Mouse (Mus musculus): ENCODE results near the gene B3galt1. TPM values are rescaled to one million over a fixed set of nuclear protein-coding genes. Genes with fewer than 3 reads are reported as not detected.

B3galt1 gene
- 0.61 TPM in 2 replicates for polyA plus RNA-seq (2016; fragmentation: Nextera tagmentation; extraction: Ambion mirVana)

DNA sequence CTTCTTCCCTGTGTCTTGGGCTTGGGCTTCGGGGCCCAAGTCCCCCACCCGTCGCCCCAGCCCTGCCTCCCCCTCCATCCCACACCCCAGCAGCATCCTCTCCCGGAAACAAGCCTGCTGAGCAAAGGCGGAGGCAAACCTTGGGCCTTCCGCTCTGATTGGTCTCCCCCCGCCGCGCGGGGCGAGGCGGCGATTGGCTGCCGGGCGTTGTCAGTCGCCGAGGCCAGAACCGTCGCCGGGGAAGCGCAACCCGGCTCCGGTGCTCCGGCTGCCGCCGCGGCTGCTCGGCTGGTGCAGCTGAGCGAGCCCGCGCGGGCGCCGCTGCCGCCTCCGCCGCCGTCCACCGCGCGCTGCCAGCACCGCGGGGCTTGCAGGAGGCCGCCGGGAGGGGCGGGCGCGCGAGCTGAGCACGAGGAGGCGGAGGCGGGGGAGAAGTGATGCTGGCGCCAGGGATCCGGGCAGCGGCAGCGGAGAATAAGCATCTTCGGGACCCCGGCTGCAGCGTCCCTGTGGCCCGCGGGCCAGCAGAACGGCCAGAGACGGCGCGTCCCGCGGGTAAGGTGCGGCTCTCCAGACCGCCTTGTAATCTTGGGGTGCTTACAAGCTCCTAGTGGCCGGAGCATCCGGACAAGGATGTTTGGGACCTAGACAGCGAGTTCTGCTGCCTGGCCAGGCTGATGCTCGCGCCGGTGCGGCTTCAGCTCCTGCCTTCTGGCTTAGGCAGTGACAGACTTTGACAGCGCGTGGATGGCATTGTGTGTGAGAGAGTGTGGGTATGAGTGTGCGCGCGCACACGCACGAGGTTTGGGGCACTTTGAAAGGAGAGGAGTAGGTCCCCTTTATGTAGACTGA is at the start of gene B3galt1:
Gene B3galt1, plus strand, starts transcription at position 392 of the 852 bp plus-strand sequence.
- Histone ChIP-seq H3K9ac (no peak within 1 kb of the TSS), H3K4me1 (0 out of 2 replicates have a peak, but pooled peaks cover 3% of the 10 kb centered on the region), H3K9me3 (replicated peaks) (no peaks in the 10 kb centered on the region), H3K27ac (no peak within 1 kb of the TSS), H3K27me3 (replicated peaks) (peaks cover 35% of the 10 kb centered on the region), H3K4me3 (peak within 1 kb of the TSS; percentile 56), H3K36me3 (no peaks in the 10 kb centered on the region), H3K4me2 (peak within 1 kb of the TSS; percentile 65)
- ATAC-seq: peak; percentile 74
- WGBS (ENCODE audit: insufficient replicate concordance): under 1% methylated on average over 62 of the region's 83 CpGs

DNA sequence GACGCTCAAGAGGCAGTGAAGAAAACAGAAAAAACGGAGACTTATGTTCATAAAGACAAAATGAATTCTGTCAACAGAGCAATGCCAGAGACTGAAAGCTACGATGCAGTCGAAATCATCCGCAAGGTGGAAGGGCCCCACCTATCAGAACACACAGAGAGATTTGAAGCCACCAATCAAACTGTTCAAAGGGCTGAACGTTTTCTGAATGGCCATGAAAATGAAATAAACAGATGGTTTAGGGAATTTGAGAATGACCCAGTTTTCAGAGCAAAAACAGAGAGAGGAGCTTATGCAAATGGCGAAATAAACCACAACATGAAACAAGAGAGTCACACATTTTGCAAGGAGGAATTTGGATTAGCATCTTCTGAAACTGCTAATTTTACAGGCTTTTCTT is 49.3 kb upstream of the B3galt1 start:
- Histone ChIP-seq H3K4me3 (no peak overlapping the region), H3K27me3 (replicated peaks) (no peaks in the 10 kb centered on the region), H3K4me1 (no peaks in the 10 kb centered on the region), H3K27ac (no peak overlapping the region), H3K9me3 (replicated peaks) (no peaks in the 10 kb centered on the region), H3K36me3 (no peaks in the 10 kb centered on the region), H3K9ac (no peak overlapping the region), H3K4me2 (no peak overlapping the region)
- ATAC-seq: no peak
- WGBS (ENCODE audit: insufficient replicate concordance): 81% methylated on average over 7 of the region's 7 CpGs

DNA sequence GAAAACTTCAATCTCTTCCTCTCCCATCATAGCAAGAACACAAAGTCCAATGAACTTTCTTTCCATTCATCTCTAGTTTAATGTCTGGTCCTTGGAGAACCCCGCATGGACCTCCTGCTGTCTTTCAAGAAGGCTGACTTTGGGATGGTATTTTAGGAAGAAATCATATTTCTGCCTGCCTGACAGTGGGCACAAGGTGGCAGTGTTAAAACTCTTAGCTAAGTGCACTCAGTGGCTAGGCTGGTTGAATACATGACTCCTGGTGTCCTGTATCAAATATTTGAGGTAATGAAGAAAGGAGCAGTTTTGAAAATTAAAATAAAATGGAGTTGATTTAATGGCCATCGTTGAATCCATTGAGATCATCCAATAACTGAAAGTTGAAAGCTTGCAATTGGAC is 30.3 kb upstream of the B3galt1 start:
- H3K27ac ChIP-seq: no peak overlapping the region
- H3K4me1 ChIP-seq: no peaks in the 10 kb centered on the region
- H3K4me2 ChIP-seq: no peak overlapping the region
- H3K4me3 ChIP-seq: no peak overlapping the region
- ATAC-seq: no peak
- H3K9ac ChIP-seq: no peak overlapping the region
- H3K36me3 ChIP-seq: no peaks in the 10 kb centered on the region
- H3K9me3 ChIP-seq (replicated peaks): no peaks in the 10 kb centered on the region
- 72% methylated on average over 2 of the region's 2 CpGs for WGBS (ENCODE audit: insufficient replicate concordance)
- H3K27me3 ChIP-seq (replicated peaks): no peaks in the 10 kb centered on the region

DNA sequence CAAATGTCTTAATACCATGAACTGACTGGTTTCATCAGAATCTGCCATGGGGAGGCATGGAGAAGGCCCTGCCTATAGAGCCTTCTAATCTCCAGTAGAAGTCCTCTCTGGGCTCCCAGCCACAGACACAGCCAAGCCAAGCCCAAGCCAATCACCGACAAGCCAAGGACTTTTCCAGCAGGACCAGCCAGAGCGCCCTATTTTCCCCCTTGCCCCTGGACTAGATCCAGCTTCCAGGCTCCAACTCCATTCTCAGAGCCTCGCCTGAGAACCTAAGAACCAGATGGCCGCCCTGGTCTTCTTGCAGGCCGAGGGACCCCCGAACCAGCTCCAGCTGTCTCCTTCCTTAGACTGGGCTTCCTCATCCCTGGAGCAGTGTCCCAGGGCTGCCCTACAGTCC is 26.2 kb upstream of the B3galt1 start:
- Histone ChIP-seq H3K36me3 (no peaks in the 10 kb centered on the region), H3K4me1 (no peaks in the 10 kb centered on the region), H3K4me3 (no peak overlapping the region), H3K27me3 (replicated peaks) (no peaks in the 10 kb centered on the region), H3K9ac (no peak overlapping the region), H3K4me2 (no peak overlapping the region), H3K9me3 (replicated peaks) (no peaks in the 10 kb centered on the region), H3K27ac (no peak overlapping the region)
- ATAC-seq: no peak
- 69% methylated on average over 6 of the region's 6 CpGs for WGBS (ENCODE audit: insufficient replicate concordance)

DNA sequence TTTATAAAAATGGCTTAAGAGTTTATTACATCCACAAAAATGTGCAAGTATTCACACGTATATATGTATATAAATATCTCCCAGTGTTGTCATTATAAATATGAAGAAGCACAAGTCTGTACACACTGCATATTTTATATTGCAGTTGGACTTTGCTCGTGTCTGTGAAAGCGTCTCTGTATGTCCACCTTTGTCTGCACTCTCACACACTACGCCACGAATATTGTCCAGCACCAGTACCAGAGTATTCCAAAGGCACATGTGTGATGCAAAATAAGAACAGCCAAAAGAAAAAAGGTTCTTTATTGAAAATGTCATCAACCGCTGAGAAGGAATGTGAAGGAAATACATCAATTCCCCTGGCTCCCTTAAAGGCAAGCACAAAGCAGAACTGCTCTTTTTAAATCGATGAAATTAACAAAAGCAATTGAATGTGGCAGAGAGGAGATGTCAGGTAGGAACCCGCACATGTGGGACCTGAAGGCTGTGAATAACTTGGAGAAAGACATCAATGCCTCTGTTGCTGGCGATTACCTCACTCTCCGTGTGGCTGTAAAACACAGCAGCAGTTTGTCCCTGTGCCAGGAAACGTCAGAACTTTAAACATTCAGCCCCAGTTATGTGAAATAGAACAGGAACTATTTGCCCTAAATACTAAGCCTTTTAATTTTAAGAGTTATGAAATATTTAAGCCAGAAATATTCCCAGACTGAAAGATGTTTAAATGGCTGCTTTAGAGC is 23.5 kb upstream of the B3galt1 start:
- 72% methylated on average over 11 of the region's 11 CpGs for whole genome bisulfite sequencing (ENCODE audit: insufficient replicate concordance)
- Histone ChIP-seq H3K27me3 (replicated peaks) (no peaks in the 10 kb centered on the region), H3K27ac (no peak overlapping the region), H3K4me2 (no peak overlapping the region), H3K36me3 (no peaks in the 10 kb centered on the region), H3K9ac (no peak overlapping the region), H3K9me3 (replicated peaks) (no peaks in the 10 kb centered on the region), H3K4me3 (no peak overlapping the region), H3K4me1 (no peaks in the 10 kb centered on the region)
- no peak for ATAC-seq

DNA sequence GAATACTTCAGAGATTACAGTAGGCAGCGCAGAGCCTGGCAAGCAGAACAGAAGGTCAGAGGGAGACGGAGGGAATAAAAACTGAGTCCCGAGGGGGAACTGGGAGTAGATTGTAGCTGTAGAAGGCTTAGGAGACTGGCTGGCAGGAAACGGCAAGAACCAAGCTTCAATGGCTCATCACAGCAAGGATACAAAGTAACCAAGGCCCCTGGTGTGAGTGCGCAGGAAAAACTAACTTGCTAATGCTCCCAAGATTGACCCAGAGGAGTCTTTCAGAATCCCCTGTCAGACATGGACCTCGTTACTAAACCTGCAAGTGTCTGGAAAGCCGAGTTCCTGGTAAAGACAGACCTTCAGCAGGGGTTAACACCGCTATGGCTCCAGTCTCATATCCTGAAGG is 21.2 kb upstream of the B3galt1 start:
- no peaks in the 10 kb centered on the region for H3K9me3 ChIP-seq (replicated peaks)
- no peak overlapping the region for H3K27ac ChIP-seq
- WGBS (ENCODE audit: insufficient replicate concordance): 58% methylated on average over 8 of the region's 8 CpGs
- H3K27me3 ChIP-seq (replicated peaks): no peaks in the 10 kb centered on the region
- no peak for ATAC-seq
- no peak overlapping the region for H3K4me2 ChIP-seq
- no peak overlapping the region for H3K4me3 ChIP-seq
- no peaks in the 10 kb centered on the region for H3K4me1 ChIP-seq
- H3K9ac ChIP-seq: no peak overlapping the region
- H3K36me3 ChIP-seq: no peaks in the 10 kb centered on the region

DNA sequence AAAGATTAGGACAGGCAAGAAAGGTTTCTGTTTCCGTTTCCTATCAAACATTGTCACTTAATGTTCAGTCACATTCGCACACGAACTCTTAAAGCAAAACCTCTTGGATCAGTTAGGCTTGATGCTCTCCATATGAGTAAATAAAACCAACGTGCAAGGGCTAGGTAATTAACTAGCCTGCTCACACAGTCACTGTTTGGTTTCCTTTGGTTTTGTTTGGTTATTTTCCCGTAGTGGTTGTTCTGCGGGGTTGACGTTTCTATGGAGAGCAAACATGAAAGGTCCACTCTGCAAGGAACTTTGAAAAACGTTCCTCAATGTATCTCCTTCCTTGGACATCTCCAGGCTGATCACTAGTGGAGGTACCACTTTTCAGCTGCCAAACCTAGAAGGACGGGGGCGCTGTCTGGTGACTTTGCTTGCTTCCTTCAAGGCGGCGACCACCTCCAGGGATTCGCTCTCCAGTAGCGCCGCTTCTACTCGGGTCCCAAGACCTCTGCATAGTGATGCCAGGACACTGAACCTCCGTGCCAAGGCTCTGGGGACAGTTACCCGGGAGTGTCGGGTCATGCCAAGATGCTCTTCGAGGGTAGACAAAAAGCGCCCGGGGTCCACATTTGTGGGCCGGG is 706 bp upstream of the B3galt1 start:
- 4% methylated on average over 23 of the region's 23 CpGs for WGBS (ENCODE audit: insufficient replicate concordance)
- no peak overlapping the region for H3K9ac ChIP-seq

DNA sequence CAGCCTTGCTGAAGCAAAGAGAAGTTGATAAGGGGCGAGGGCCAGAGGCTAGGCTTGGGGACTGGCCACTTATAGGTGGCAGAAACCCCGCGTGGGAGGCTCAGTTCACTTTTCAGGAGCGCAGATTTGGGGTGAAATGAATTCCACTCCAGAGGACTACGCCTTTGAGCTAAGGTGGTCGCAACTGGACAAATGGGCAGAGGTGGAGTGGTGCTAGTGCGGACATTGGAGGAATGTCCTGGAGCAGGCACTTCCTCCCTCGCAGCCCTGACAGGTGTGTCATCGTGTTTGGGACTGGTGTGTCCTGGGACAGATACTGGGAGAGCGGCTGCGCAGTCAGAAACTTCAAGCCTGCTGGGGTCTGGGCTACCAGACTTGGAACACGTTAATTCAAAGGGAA is 895 bp downstream of the B3galt1 start:
- Histone ChIP-seq H3K4me1 (0 out of 2 replicates have a peak, but pooled peaks cover 3% of the 10 kb centered on the region), H3K9ac (no peak overlapping the region), H3K27me3 (replicated peaks) (peaks cover 35% of the 10 kb centered on the region), H3K4me3 (peak overlapping the region; percentile 56), H3K27ac (no peak overlapping the region), H3K36me3 (no peaks in the 10 kb centered on the region), H3K9me3 (replicated peaks) (no peaks in the 10 kb centered on the region), H3K4me2 (peak overlapping the region; percentile 65)
- WGBS (ENCODE audit: insufficient replicate concordance): 5% methylated on average over 12 of the region's 12 CpGs
- no peak for ATAC-seq

More for the DNA sequence above, 706 bp upstream of the B3galt1 start:
- Histone ChIP-seq H3K36me3 (no peaks in the 10 kb centered on the region), H3K27me3 (replicated peaks) (peaks cover 35% of the 10 kb centered on the region), H3K4me1 (0 out of 2 replicates have a peak, but pooled peaks cover 3% of the 10 kb centered on the region), H3K27ac (no peak overlapping the region), H3K4me2 (peak overlapping the region; percentile 65), H3K4me3 (peak overlapping the region; percentile 56), H3K9me3 (replicated peaks) (no peaks in the 10 kb centered on the region)
- ATAC-seq: peak; percentile 27; the same call in 1 of the 2 replicates

DNA sequence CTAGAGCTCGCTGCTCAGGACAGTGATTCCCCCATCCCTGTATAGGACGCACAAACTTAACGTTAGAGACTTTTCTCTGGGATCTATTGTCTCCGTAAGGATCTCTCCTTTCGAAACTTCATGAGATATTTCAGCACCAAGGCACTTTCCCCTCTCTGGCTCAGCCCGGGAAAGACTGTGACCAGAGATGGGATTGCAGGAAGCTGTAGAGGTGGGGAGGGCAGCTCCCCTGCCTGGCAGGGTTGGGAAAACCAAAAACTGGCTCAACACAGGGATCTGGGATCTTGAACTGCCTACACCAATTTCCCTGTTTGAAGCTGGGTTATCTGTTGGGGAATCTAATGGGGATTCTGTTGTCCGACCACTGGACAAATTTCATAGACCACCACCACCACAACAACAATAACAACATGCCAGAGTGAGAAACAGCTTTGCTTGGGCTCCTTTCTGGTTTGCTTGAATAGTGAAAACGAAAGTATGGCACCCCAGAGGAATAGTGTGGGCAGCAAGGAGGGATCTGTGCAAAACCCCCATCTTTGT is 1.5 kb downstream of the B3galt1 start:
- peaks cover 35% of the 10 kb centered on the region for H3K27me3 ChIP-seq (replicated peaks)
- 14% methylated on average over 8 of the region's 8 CpGs for WGBS (ENCODE audit: insufficient replicate concordance)
- no peak overlapping the region for H3K4me3 ChIP-seq
- H3K9me3 ChIP-seq (replicated peaks): no peaks in the 10 kb centered on the region
- no peak overlapping the region for H3K27ac ChIP-seq
- H3K36me3 ChIP-seq: no peaks in the 10 kb centered on the region
- H3K9ac ChIP-seq: no peak overlapping the region
- no peak for ATAC-seq
- H3K4me1 ChIP-seq: 0 out of 2 replicates have a peak, but pooled peaks cover 3% of the 10 kb centered on the region
- no peak overlapping the region; the same call in 1 of the 2 replicates for H3K4me2 ChIP-seq

DNA sequence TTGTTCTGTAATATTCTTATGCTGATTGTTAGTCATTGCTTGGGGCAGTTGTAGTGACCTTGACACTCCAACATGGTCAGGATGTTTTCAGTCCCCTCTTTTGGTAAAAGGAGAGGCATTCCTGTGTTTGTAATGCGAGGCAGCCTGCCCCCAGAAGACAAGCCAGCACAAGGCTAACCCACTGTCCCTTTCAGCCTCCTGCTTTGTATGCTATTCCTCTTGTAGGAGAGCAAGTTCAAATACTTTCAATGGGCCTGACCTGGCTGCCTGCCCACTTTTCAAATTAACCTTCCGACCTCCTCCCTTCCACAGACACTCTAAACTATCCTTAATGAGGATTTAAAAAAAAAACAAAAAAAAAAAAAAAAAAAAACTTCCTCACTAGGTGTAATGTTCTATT is 11.0 kb downstream of the B3galt1 start:
- 51% methylated on average over 2 of the region's 2 CpGs for WGBS (ENCODE audit: insufficient replicate concordance)
- Histone ChIP-seq H3K9me3 (replicated peaks) (no peaks in the 10 kb centered on the region), H3K4me1 (no peaks in the 10 kb centered on the region), H3K4me3 (no peak overlapping the region), H3K4me2 (no peak overlapping the region), H3K36me3 (no peaks in the 10 kb centered on the region), H3K9ac (no peak overlapping the region), H3K27me3 (replicated peaks) (no peaks in the 10 kb centered on the region), H3K27ac (no peak overlapping the region)
- no peak for ATAC-seq

DNA sequence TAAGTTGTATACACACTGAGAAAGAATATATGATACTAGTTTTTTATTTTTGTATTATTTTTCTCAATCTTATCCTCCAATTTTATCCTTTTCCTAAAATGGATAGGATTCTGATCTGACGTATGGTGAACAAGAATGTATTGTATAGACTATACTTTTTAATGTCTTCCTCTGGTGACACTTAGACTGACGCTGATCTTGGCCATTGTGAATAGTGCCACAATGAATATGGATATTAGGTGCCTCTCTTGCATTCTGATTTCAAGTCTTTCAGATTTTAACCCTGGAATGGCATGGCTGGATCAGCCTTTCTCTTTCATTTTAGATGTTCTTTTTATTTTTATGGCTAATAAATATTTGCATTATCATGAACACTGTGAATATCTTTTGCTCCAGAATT is 17.4 kb downstream of the B3galt1 start:
- Histone ChIP-seq H3K4me1 (no peaks in the 10 kb centered on the region), H3K4me3 (no peak overlapping the region), H3K27ac (no peak overlapping the region), H3K36me3 (no peaks in the 10 kb centered on the region), H3K9ac (no peak overlapping the region), H3K9me3 (replicated peaks) (no peaks in the 10 kb centered on the region), H3K27me3 (replicated peaks) (no peaks in the 10 kb centered on the region), H3K4me2 (no peak overlapping the region)
- WGBS (ENCODE audit: insufficient replicate concordance): 51% methylated on average over 2 of the region's 2 CpGs
- ATAC-seq: no peak

DNA sequence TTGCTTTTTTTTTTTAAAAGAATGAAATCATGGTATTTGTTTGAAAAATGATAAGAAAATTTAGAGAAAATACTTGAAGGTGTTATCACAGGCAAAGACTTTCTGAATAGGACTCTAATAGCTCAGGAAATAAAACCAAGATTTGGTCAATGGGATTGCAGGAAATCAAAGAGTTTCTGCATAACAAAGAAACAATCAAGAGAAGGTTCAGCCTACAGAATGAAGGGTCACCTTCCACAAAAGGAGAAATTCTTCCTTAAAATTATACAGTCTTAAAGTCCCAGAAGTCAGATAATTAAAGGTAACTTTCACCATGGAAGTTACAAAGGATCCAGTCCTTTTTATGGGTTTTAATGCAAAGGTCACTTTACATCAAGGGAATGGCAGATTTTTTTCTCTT is 24.7 kb downstream of the B3galt1 start:
- no peak for ATAC-seq
- H3K27ac ChIP-seq: no peak overlapping the region

More for the DNA sequence above, 24.7 kb downstream of the B3galt1 start:
- Histone ChIP-seq H3K4me2 (no peak overlapping the region), H3K27me3 (replicated peaks) (no peaks in the 10 kb centered on the region), H3K9me3 (replicated peaks) (no peaks in the 10 kb centered on the region), H3K36me3 (no peaks in the 10 kb centered on the region), H3K4me1 (no peaks in the 10 kb centered on the region), H3K9ac (no peak overlapping the region), H3K4me3 (no peak overlapping the region)

All from liver, embryonic 12.5 days (tissue).